Mouse (Mus musculus) small intestine, adult 2 months (tissue): ENCODE results near the gene Slc16a3.

Experiments
- CTCF ChIP-seq: fragments of 200-500 bp; IDR thresholded peaks from 2 replicates; pipeline ENCODE4 v1.5.1; 2012; ENCODE audit warnings: low read depth, mild to moderate bottlenecking, control low read depth, inconsistent platforms, low read length, moderate library complexity, mixed read lengths; ENCODE audit not compliant: insufficient replicate concordance, insufficient read length; ENCODE audit errors: extremely low read depth
- POLR2A ChIP-seq: fragments of 200-500 bp; IDR thresholded peaks from 2 replicates; pipeline ENCODE4 v1.6.1; 2012; ENCODE audit warnings: low read depth, mild to moderate bottlenecking, control low read depth, inconsistent platforms, low read length, moderate library complexity

DNA sequence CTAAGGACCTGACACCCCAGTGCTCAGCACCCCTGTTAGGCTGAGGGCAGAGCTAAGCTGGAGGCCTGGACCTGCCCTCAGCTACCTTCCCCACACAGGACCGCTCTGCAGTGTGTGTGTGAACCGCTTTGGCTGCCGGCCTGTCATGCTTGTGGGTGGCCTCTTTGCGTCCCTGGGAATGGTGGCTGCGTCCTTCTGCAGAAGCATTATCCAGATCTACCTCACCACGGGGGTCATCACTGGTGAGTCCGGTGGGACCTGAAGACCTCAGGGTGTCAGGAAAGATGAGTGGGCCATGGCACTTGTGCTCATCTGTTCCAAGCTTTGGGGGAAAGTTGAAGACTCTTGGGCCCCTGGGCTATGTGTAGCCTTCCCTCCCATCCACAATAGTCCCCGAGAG is 7.4 kb downstream of the Slc16a3 start:
- TF ChIP-seq CTCF, result no peak
- TF ChIP-seq POLR2A, result no peak
